Mouse (Mus musculus): Measurements from ENCODE around the gene Lingo2. TPM values are rescaled to one million over a fixed set of nuclear protein-coding genes. Genes with fewer than 3 reads are reported as not detected.

Lingo2 gene
- total RNA-seq, 1 experiment from 2014 or later: 0.81 TPM

DNA sequence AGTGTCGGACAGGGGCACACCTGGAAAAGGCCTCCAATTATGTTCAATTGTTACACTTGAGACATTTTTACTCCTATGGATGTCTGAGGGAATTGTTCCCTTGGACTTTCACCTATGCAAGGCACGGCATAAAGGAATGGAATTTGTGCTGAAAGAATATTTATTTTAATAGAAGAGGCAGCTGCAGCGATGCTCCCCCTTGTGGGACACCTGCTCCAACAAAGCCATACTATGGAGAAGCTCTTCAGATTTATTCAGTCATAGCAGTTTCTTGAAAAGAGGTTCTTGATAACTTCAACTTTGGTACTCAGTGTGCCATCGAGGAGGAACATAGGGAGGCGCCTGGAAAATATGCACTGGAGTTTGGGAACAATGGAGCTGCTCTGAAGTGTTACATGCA, 374.7 kb downstream of the Lingo2 start:
- no peak for ATAC-seq (ENCODE audit: extremely low read depth, insufficient number of reproducible peaks, low FRiP score, poor library complexity, severe bottlenecking)

- no peak for ATAC-seq (ENCODE audit: extremely low read depth, insufficient number of reproducible peaks, low FRiP score, poor library complexity, severe bottlenecking)
Observed at GRCm38 (mm10) chr4:36576256-36576655, 375.3 kb downstream of the Lingo2 start.

GRCm38 (mm10) chr4:36566544-36566943, 385.0 kb downstream of the Lingo2 start:
- no peak for ATAC-seq (ENCODE audit: extremely low read depth, insufficient number of reproducible peaks, low FRiP score, poor library complexity, severe bottlenecking)

GRCm38 (mm10) chr4:36560997-36561396, 390.6 kb downstream of the Lingo2 start:
- no peak for ATAC-seq (ENCODE audit: extremely low read depth, insufficient number of reproducible peaks, low FRiP score, poor library complexity, severe bottlenecking)

- ATAC-seq (ENCODE audit: extremely low read depth, insufficient number of reproducible peaks, low FRiP score, poor library complexity, severe bottlenecking): no peak
Observed at GRCm38 (mm10) chr4:36540664-36541360, 410.7 kb downstream of the Lingo2 start.

GRCm38 (mm10) chr4:36533895-36534294, 417.7 kb downstream of the Lingo2 start:
- no peak for ATAC-seq (ENCODE audit: extremely low read depth, insufficient number of reproducible peaks, low FRiP score, poor library complexity, severe bottlenecking)

DNA sequence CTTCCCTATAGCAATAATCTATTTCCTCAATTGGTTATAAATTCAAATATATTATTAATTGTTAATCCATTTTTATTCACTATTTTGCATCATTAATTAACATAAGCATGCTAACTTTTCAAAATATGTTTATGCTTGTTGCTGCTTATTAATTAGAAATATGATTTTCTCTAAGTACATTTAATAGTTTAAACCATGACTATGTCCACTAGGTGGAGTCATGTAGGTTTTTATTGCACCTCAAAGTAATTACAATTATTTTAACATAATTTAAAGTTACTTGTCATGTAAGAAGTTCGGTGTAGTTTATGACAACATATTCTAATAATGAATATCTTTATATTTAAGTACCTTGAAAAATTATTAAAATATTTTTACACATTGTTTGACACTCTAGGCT, 461.3 kb downstream of the Lingo2 start:
- no peak for ATAC-seq (ENCODE audit: extremely low read depth, insufficient number of reproducible peaks, low FRiP score, poor library complexity, severe bottlenecking)

- no peak for ATAC-seq (ENCODE audit: extremely low read depth, insufficient number of reproducible peaks, low FRiP score, poor library complexity, severe bottlenecking)
Observed at GRCm38 (mm10) chr4:36435211-36435610, 516.3 kb downstream of the Lingo2 start.

DNA sequence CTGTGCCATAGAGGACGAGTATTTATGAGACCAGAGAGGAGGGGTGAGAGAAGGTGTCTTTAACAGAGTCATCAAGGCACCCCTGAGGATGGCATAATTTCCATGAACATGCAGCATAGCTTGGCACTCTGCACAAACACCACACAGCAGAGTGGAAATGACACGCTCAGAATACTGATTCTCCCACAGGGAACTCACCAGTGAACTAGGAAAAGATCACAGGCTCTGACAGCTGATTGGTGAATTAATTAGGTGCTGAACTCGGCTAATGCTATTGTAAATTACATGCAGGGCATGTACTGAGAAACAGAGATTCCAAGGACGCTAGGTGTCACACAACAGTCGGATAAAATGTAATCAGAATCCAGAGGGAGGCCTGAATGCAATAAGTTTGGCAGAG, 525.4 kb downstream of the Lingo2 start:
- ATAC-seq (ENCODE audit: extremely low read depth, insufficient number of reproducible peaks, low FRiP score, poor library complexity, severe bottlenecking): no peak

GRCm38 (mm10) chr4:36407350-36407749, 544.2 kb downstream of the Lingo2 start:
- ATAC-seq (ENCODE audit: extremely low read depth, insufficient number of reproducible peaks, low FRiP score, poor library complexity, severe bottlenecking): no peak

DNA sequence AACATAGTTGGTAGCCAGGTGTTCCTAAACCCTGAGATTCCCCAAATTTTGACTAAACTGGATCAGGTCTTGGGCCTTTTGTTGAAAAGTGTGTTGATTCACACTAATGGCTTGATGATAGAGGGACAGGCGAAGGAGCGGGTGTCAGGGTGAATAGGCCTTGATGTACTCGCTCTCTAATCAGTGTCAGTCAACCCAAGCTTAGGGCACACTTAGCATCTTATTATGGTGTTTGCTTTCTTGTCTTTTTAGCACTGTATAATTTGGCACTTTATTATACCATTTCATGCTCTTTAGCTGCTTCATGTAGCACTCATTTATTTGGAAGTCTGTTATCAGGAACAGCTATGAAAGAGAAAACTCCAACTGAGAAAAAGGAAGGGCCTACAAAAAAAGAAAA, 582.6 kb downstream of the Lingo2 start:
- no peak for ATAC-seq (ENCODE audit: extremely low read depth, insufficient number of reproducible peaks, low FRiP score, poor library complexity, severe bottlenecking)

- ATAC-seq (ENCODE audit: extremely low read depth, insufficient number of reproducible peaks, low FRiP score, poor library complexity, severe bottlenecking): no peak
Observed at GRCm38 (mm10) chr4:36354401-36354800, 597.1 kb downstream of the Lingo2 start.

- no peak for ATAC-seq (ENCODE audit: extremely low read depth, insufficient number of reproducible peaks, low FRiP score, poor library complexity, severe bottlenecking)
Observed at GRCm38 (mm10) chr4:36331741-36332140, 619.8 kb downstream of the Lingo2 start.

DNA sequence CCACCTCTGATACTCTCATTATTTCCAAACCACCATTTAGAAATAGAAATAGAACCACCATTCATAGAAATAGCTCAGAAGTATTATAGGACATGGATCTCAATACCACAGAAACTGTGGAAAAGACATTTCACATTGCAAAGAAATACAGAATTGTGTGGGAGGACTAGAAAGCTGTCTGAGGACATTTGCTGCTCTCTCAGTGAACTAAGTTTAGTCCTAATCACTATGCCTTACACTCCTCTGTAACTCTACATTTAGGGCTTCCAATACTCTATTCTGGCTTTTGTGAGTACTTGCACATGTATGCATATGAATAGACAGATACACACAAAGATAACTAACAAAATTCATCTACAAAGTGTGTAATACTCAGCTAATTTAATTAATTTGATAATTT, 625.9 kb downstream of the Lingo2 start:
- no peak for ATAC-seq (ENCODE audit: extremely low read depth, insufficient number of reproducible peaks, low FRiP score, poor library complexity, severe bottlenecking)

DNA sequence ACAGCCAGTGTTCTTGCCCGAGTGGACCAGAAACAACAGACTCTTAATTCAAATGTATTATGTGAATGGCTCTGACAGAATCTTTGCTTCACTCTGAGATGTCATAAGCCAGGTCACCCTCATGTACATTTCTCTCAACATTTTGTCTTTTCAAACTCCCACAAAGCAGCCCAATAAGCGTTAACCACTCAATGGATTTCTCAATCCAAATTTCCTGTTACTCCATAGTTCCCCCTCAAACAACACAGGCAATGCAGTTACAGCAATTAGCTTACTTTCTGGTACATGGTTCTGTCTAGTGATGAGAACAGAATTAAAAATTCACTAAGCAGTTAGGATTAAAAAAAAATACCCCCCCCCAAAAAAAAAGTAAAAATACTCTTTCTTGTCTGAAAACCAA, 638.5 kb downstream of the Lingo2 start:
- ATAC-seq (ENCODE audit: extremely low read depth, insufficient number of reproducible peaks, low FRiP score, poor library complexity, severe bottlenecking): no peak

DNA sequence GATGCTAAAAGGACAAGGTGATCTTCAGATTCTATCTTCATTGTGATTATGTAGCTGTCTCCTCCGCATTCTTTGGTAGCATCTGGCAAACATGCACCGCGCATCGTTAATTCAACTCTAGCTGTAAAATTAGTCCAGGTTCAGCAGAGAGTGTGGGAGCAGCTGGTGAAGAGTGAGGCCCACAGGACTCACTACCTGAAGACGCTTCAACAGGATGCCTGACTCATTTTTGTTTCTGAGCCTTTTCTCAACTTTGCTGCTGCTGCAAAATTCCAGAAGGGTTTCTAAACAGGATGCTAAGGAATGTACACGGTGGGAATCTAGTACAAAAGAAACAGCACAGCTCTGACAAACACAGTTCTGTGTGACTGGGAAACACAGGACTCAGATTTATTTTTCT, 640.1 kb downstream of the Lingo2 start:
- ATAC-seq (ENCODE audit: extremely low read depth, insufficient number of reproducible peaks, low FRiP score, poor library complexity, severe bottlenecking): no peak

GRCm38 (mm10) chr4:36305228-36305627, 646.3 kb downstream of the Lingo2 start:
- ATAC-seq (ENCODE audit: extremely low read depth, insufficient number of reproducible peaks, low FRiP score, poor library complexity, severe bottlenecking): no peak

DNA sequence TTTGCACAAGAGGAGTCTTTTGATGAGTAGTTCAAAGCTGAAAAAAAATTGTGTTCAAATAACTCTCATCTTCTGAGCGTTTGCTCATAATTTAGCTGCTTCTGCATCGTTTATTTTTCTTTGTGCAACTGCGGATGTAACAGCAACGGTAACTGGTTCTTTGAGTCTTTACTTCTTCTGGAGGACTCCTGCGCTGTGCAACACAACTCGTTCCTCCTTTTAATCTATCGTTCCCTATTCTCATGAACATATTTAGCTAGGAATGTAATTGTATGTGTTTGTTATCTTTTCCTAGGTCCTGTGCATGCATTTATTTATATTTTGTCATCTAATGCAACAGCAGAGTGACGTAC, 661.9 kb downstream of the Lingo2 start:
- ATAC-seq (ENCODE audit: extremely low read depth, insufficient number of reproducible peaks, low FRiP score, poor library complexity, severe bottlenecking): no peak

DNA sequence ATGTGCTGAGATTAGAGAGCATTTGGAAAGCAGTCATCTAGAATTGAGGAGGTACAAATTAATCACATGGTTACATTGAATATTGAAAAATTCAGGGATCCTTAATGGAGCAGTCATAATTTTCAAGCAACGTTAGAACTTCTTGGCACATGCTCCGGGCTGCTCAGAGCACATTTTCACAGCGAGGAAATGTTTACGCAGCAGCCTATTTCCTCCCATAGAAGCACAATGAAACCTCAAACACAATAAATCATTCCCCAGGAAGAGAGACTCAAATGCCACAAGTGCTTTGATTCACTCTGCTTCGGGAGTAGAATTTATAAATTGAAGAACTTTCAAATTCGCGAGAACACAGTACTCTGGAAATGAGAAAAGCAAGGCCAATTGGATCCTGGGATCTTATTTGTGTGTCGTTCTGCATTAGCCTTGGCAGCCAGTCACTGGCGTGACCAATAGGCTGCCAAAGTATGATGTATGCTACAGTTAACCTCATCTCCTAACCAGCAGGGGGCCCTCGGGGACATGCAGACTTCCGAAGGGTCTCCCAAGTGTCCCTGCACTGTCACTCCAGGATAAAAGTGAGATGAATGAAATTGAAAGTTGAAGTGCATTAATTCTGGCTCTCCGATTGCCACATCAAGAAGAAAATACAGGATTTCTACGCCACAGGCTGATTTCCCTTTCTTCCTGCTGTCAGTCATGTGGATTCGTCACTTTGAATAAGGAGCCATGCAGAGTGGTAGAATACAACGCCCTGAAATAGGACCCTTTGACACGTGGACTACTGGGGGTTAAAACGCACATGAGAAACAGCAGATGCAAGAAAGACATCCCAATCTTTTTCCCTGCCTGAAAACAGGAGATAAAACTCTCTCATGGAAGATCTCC, 662.5 kb downstream of the Lingo2 start:
- ATAC-seq (ENCODE audit: extremely low read depth, insufficient number of reproducible peaks, low FRiP score, poor library complexity, severe bottlenecking): peak; percentile 39; the same call in 1 of the 2 replicates

GRCm38 (mm10) chr4:36262436-36263169, 688.9 kb downstream of the Lingo2 start:
- ATAC-seq (ENCODE audit: extremely low read depth, insufficient number of reproducible peaks, low FRiP score, poor library complexity, severe bottlenecking): no peak

Measured in neutrophil, adult 5-6 weeks (primary cell).